8 mouse cellular contexts compared by ENCODE assay signal in the genomic region with DNA sequence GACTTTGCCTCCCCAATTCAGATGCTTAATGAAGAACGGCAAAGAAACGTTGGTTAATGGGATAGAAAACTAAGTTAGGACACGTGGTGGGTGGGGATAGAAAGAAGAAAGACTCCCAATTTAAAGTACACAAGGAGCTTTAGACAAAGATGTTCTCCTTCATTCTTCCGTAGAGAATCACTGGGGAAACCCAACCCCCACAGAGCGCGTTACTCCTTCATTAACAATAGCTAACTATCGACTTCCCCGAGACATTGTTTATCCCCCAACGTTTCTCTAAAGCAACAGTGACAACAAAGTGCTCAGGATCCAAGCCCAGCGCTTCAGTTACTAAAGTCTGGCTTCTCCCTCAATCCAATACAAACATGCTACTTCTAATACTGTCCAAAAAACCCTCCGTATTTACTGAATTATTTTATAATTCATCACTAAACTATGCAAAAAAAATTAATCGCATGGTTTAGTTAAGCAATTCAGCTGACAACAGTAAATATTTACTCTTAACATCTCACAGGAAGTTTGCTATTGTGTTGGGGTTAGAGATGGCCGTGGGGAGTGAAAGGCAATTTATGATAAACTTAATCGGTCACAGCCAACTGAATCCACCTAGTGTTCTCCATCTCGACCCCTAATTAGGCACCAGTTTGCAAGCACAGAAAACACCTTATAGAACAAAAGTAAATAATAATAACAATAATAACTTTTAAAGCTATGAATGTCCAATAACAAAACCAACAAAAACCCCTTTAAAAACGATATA. TPM values are rescaled to one million over a fixed set of nuclear protein-coding genes. Genes with fewer than 3 reads are reported as not detected.
A peak's percentile ranks its signal among the peaks of the same experiment; 100 is the strongest.
DNase-seq lines count a peak whose midpoint lies in the region; ATAC-seq and TF ChIP-seq lines count a peak whose summit lies in the region.

No protein-coding gene starts in this region.

- TF ChIP-seq POLR2A in cerebellum, adult 2 months (IDR thresholded peaks at IDR 0.05; ENCODE audit: borderline replicate concordance, insufficient read depth, low read length), result no peak

- no peak overlapping the region for H3K27ac ChIP-seq in hindbrain, embryonic 13.5 days
- no peak overlapping the region for H3K27ac ChIP-seq in midbrain, embryonic 14.5 days (replicated peaks; ENCODE audit: low read depth, low read length)
- H3K27ac ChIP-seq in cerebellum, adult 2 months (ENCODE audit: insufficient read depth, low read length), result no peak overlapping the region

- TF ChIP-seq CTCF in cerebellum, adult 2 months (IDR thresholded peaks at IDR 0.05; ENCODE audit: borderline replicate concordance, insufficient read depth, low read depth, low read length), result no peak

- WGBS in hindbrain, embryonic 13.5 days, result under 1% methylated on average over 16 of the region's 16 CpGs
- WGBS in midbrain, embryonic 14.5 days, result under 1% methylated on average over 16 of the region's 16 CpGs
- 6% methylated on average over 16 of the region's 16 CpGs for WGBS in cerebellum, adult 2 months

- peak overlapping the region; percentile 59; the same call in 1 of the 2 replicates for H3K9ac ChIP-seq in hindbrain, embryonic 13.5 days
- no peak overlapping the region for H3K9ac ChIP-seq in midbrain, embryonic 14.5 days (replicated peaks; ENCODE audit: low read length)

- DNase-seq in heart, adult 11 months, result peak; percentile 13
- DNase-seq in heart, adult 8-10 months (ENCODE audit: low spot score), result no peak
- peak; percentile 48 for DNase-seq in embryo, embryonic 10 days (ENCODE audit: low spot score)
- DNase-seq in midbrain, embryonic 14.5 days, result peak; percentile 35
- no peak for DNase-seq in spleen, postnatal 36 days (ENCODE audit: low spot score in 2 of 2)
- no peak for DNase-seq in adrenal gland, postnatal 25 days
- no peak for DNase-seq in cerebellum, adult 2 months

- peak overlapping the region; percentile 90 for H3K4me2 ChIP-seq in hindbrain, embryonic 13.5 days
- peak overlapping the region; percentile 95 for H3K4me2 ChIP-seq in midbrain, embryonic 14.5 days (ENCODE audit: low read length)

- H3K27me3 ChIP-seq in hindbrain, embryonic 13.5 days, result 0 out of 2 replicates have a peak, but pooled peaks cover 4% of the 10 kb centered on the region
- H3K27me3 ChIP-seq in midbrain, embryonic 14.5 days (ENCODE audit: control insufficient read depth, insufficient read depth, low read length), result no peaks in the 10 kb centered on the region
- peaks cover 8% of the 10 kb centered on the region; the same call in 1 of the 2 replicates for H3K27me3 ChIP-seq in cerebellum, adult 2 months (ENCODE audit: control insufficient read depth, insufficient read depth, low read length)

- no peaks in the 10 kb centered on the region for H3K36me3 ChIP-seq in hindbrain, embryonic 13.5 days
- no peaks in the 10 kb centered on the region for H3K36me3 ChIP-seq in midbrain, embryonic 14.5 days (ENCODE audit: control insufficient read depth, insufficient read depth, low read length)

- H3K9me3 ChIP-seq in hindbrain, embryonic 13.5 days, result no peaks in the 10 kb centered on the region
- no peaks in the 10 kb centered on the region for H3K9me3 ChIP-seq in midbrain, embryonic 14.5 days (ENCODE audit: control insufficient read depth, low read length)

- H3K4me1 ChIP-seq in hindbrain, embryonic 13.5 days (replicated peaks), result peaks cover 26% of the 10 kb centered on the region
- H3K4me1 ChIP-seq in midbrain, embryonic 14.5 days (ENCODE audit: control insufficient read depth, insufficient read depth, low read length), result peaks cover 17% of the 10 kb centered on the region
- H3K4me1 ChIP-seq in cerebellum, adult 2 months (ENCODE audit: control insufficient read depth, insufficient read depth, low read length), result no peaks in the 10 kb centered on the region

- ATAC-seq in hindbrain, embryonic 13.5 days (ENCODE audit: low FRiP score), result no peak
- ATAC-seq in midbrain, embryonic 14.5 days (ENCODE audit: low FRiP score, low TSS enrichment), result no peak

- peak overlapping the region; percentile 95 for H3K4me3 ChIP-seq in hindbrain, embryonic 13.5 days
- peak overlapping the region; percentile 94 for H3K4me3 ChIP-seq in midbrain, embryonic 14.5 days (replicated peaks; ENCODE audit: low read depth, low read length)
- no peak overlapping the region for H3K4me3 ChIP-seq in cerebellum, adult 2 months (replicated peaks; ENCODE audit: insufficient read depth, low read depth, low read length)

RNA-seq across cellular contexts. Expression of gene Igf2bp2, which starts 2.5 kb away (rescaled TPM):
- total RNA-seq in heart, adult 8-10 months (2022), result 1 to 10 TPM; 3.6 to 4.4 (median 3.9) TPM
- polyA plus RNA-seq in hindbrain, embryonic 13.5 days (2015; fragmentation: Nextera tagmentation; extraction: Ambion mirVana), result 33.1 and 33.5 TPM in 2 replicates
- polyA plus RNA-seq in midbrain, embryonic 14.5 days (2014; fragmentation: Nextera tagmentation; extraction: Ambion mirVana), result 11.8 and 20.2 TPM in 2 replicates
- 10.4 and 11.6 TPM in 2 replicates for total RNA-seq in adrenal gland, postnatal 25 days (2021)
- 0.22 and 0.23 TPM in 2 replicates for polyA plus RNA-seq in cerebellum, adult 2 months (2012; rRNA removed)

Comparison
In these comparisons a context has a peak if more than half of its experiments do, and no peak if none do; other contexts are left out.
1. DNase-seq: peak in heart, adult 11 months (single experiment), embryo, embryonic 10 days (single experiment) and midbrain, embryonic 14.5 days (single experiment); none in heart, adult 8-10 months (single experiment), spleen, postnatal 36 days (0 of 2), adrenal gland, postnatal 25 days (single experiment) and cerebellum, adult 2 months (0 of 2).
2. RNA of gene Igf2bp2, which starts 2.5 kb away (polyA plus RNA-seq): 33.1 to 33.5 TPM in hindbrain, embryonic 13.5 days and 11.8 to 20.2 TPM in midbrain, embryonic 14.5 days; 0.22 to 0.23 TPM in cerebellum, adult 2 months; every median in the first group is over 10 times any median in the second.